Mouse (Mus musculus): ENCODE data around the gene Fras1. TPM values are rescaled to one million over a fixed set of nuclear protein-coding genes. Genes with fewer than 3 reads are reported as not detected.

Fras1 gene
- polyA plus RNA-seq, 1 experiment: 0.08 TPM

DNA sequence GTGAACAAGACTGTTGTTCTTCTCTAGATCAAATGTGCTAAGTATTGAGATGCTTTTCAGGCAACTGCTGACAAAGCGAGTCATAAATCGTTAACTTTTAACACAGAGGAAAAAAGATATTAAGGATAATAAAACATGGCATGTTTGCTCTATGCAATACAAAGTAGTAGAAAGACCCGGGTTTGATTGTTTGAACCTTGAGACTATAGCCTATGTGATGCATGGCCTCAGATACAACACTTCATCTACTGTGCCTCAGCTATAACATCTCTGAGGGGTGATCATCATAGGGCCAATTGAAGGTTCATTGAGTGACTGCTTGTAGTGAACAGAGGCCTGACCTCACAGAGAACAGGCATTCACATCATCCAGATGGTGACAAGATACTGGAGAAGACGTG is 17.3 kb downstream of the Fras1 start:
- Histone ChIP-seq H3K4me3 (replicated peaks) (no peak overlapping the region), H3K4me1 (ENCODE audit: control insufficient read depth) (no peaks in the 10 kb centered on the region), H3K36me3 (ENCODE audit: control insufficient read depth) (no peaks in the 10 kb centered on the region), H3K9me3 (ENCODE audit: control insufficient read depth, low read length) (peaks cover 10% of the 10 kb centered on the region; the same call in 1 of the 2 replicates), H3K27me3 (ENCODE audit: control insufficient read depth) (no peaks in the 10 kb centered on the region)
- TF ChIP-seq GATA1 (IDR thresholded peaks at IDR 0.05; ENCODE audit: low read length) (no peak), TAL1 (IDR thresholded peaks at IDR 0.05; ENCODE audit: low read length) (no peak)

DNA sequence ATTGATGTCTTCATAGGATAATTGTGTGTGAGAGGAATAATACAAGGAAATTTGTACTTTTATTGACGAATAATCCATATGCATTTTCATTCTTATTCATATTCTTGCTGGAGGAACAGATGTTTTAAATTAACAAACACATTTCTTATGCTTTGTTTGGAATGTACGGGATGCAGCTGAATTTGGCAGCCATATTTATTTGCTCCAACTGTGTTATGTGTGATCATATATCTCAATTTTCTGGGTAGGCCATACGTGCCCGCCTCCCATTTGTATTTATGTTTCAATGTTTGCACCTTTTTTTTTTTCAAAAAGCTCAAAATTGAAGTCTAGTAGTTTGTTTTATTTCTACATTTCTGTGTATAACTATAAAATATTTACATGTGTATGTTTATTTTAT is 21.2 kb downstream of the Fras1 start:
- Histone ChIP-seq H3K4me3 (replicated peaks) (no peak overlapping the region), H3K27me3 (ENCODE audit: control insufficient read depth) (no peaks in the 10 kb centered on the region), H3K4me1 (ENCODE audit: control insufficient read depth) (no peaks in the 10 kb centered on the region), H3K36me3 (ENCODE audit: control insufficient read depth) (no peaks in the 10 kb centered on the region), H3K9me3 (ENCODE audit: control insufficient read depth, low read length) (peaks cover 3% of the 10 kb centered on the region; the same call in 1 of the 2 replicates)
- TF ChIP-seq GATA1 (IDR thresholded peaks at IDR 0.05; ENCODE audit: low read length) (no peak), TAL1 (IDR thresholded peaks at IDR 0.05; ENCODE audit: low read length) (no peak)

DNA sequence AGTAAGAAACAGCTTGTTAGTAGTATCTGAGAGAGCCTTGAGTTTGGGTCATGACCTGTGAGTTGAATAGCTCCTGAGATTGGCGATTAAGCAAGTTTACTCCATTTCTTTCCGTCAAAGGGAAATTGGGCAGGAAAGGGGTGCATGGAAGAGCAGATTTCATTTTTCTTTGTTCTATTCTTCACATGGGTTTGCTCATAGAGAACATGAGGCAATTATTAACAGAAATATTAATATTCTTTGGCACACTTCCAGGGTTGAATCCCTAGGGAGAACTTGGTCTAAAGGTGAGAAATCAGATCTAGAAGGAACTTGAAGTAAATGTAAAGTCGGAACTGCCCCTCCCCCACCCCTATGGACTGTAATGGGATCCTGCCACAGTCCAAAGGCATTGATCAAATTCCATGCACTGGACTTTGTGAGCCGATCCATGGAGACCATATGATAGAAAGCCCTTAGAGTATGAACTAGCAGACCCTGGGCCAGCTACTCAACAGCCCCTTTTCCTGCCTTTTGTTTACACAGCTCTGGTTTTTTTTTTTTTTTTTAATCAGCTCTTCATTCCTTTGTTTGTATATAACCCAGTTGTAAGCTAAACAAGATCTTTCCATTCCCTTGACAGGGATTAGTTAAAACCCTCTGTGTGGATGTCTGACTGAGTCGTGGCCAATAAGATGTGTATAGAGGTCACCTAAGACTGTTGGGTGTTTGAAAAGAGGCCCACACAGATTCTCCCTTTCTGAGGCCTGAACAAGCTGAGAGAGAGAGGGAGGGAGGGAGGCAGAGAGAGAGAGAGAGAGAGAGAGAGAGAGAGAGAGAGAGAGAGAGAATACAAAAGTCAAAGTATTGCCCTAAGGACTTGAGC is 22.3 kb downstream of the Fras1 start:
- Histone ChIP-seq H3K27me3 (ENCODE audit: control insufficient read depth) (no peaks in the 10 kb centered on the region), H3K4me1 (ENCODE audit: control insufficient read depth) (no peaks in the 10 kb centered on the region), H3K4me3 (replicated peaks) (no peak overlapping the region), H3K9me3 (ENCODE audit: control insufficient read depth, low read length) (no peaks in the 10 kb centered on the region; the same call in 1 of the 2 replicates), H3K36me3 (ENCODE audit: control insufficient read depth) (no peaks in the 10 kb centered on the region)
- TF ChIP-seq TAL1 (IDR thresholded peaks at IDR 0.05; ENCODE audit: low read length): no peak
- TF ChIP-seq GATA1 (IDR thresholded peaks at IDR 0.05; ENCODE audit: low read length): no peak

DNA sequence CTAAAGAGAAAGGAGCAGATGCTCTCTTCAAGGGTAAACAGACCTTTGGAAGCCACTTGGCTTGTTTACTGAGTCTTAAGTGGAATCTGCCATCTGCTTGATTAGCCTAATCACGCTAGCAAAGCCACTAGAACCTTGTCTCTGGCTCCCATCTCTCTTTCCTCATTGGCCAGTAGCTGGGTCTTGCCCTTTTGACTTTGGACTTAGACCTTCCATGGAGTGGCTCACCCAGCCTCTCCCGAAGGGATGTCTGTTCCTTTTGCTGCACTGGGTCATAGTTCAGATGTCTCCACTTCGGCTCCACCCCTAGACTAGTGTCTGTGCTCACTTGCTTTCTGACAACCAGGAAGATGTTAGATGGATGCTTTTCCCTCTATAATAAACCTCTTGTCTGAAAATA is 28.8 kb downstream of the Fras1 start:
- Histone ChIP-seq H3K4me1 (ENCODE audit: control insufficient read depth) (no peaks in the 10 kb centered on the region), H3K27me3 (ENCODE audit: control insufficient read depth) (no peaks in the 10 kb centered on the region), H3K4me3 (replicated peaks) (no peak overlapping the region), H3K36me3 (ENCODE audit: control insufficient read depth) (no peaks in the 10 kb centered on the region), H3K9me3 (ENCODE audit: control insufficient read depth, low read length) (no peaks in the 10 kb centered on the region)
- TF ChIP-seq TAL1 (IDR thresholded peaks at IDR 0.05; ENCODE audit: low read length) (no peak), GATA1 (IDR thresholded peaks at IDR 0.05; ENCODE audit: low read length) (no peak)

DNA sequence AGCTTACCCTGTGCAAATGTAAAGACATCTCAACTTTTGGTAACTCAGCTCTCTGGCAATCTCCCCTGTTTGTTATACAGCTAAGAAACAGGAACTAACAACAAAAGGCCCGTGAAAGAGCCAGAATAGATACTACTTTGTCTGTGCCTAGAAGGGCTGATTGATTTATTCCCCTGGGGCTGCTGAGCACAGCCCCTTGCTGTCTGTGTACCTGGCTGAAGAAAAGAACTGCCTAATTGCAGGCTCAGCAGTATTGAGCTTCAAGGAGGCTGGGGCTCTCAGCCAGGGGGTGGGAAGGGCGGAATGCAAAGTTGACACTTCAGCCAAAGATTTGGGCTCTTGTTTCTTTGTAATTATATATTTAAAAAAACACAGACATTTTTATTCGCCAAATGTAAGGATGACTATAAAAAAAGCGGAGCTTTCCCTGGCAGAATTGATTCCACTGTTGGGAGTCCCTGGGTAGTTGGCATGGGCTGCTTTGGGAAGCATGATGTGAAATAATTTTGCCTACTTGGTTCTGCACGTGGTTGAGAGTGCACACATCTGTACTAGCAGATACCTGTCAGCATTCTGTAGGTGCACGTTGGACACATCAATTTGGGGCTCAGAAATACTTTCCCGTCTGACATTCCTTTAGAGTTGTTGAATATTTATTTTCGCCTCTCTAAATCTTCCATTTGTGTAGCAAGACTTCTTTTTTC is 31.5 kb downstream of the Fras1 start:
- Histone ChIP-seq H3K36me3 (ENCODE audit: control insufficient read depth) (no peaks in the 10 kb centered on the region), H3K9me3 (ENCODE audit: control insufficient read depth, low read length) (no peaks in the 10 kb centered on the region), H3K4me1 (ENCODE audit: control insufficient read depth) (no peaks in the 10 kb centered on the region), H3K27me3 (ENCODE audit: control insufficient read depth) (no peaks in the 10 kb centered on the region), H3K4me3 (replicated peaks) (no peak overlapping the region)
- TF ChIP-seq TAL1 (IDR thresholded peaks at IDR 0.05; ENCODE audit: low read length): no peak
- no peak for TF ChIP-seq GATA1 (IDR thresholded peaks at IDR 0.05; ENCODE audit: low read length)

DNA sequence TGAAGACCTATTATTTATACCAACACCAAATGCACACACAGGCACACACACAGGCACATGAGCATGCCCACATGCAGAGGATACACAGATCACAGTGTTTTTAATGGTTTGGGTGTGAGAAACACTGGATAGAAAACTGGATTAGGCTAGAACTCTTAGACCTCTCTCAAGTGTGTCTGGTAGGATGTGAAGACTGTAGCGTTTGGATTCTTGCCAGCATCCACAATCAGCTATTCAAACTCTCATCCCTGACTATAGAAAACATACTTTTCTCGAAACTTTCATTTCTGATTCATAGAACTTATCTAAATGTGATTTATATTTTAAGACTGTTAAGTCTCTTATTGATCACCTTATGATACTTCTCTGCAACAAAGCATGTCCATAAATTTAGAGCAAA is 34.5 kb downstream of the Fras1 start:
- H3K4me1 ChIP-seq (ENCODE audit: control insufficient read depth): no peaks in the 10 kb centered on the region
- no peak overlapping the region for H3K4me3 ChIP-seq (replicated peaks)
- no peak for TF ChIP-seq TAL1 (IDR thresholded peaks at IDR 0.05; ENCODE audit: low read length)
- no peaks in the 10 kb centered on the region for H3K36me3 ChIP-seq (ENCODE audit: control insufficient read depth)
- no peaks in the 10 kb centered on the region for H3K9me3 ChIP-seq (ENCODE audit: control insufficient read depth, low read length)
- no peaks in the 10 kb centered on the region for H3K27me3 ChIP-seq (ENCODE audit: control insufficient read depth)

DNA sequence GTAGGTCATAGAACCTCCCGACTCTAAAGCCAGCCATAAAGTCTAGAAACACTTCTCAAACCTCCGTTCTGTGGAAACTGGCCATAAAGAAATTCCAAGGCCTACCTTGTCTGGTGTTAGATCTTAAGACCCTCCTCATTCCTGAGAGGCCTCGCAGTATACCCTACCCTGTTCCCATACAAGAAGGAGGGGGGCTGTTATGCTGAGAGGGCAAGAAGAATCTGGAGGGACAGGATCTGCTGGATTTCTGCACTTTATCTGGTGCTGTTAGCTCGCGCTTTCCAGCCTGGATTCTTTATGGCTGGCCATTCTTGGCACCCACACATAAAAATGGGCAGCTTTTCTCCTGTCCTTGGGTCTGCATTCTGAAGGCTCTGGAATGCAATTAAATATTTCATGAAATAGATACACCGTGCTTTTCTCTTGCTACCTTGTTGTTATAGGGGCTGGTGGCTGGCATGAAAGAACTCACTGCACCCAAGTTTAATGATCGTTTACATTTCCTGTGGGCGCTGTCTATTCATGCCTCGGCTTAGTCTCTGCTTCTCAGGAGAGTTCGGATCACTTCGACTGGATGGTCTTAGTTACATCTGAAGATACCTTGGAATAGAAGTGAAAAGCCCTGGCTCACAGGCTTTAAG is 39.1 kb downstream of the Fras1 start:
- no peak overlapping the region for H3K4me3 ChIP-seq (replicated peaks)
- no peaks in the 10 kb centered on the region for H3K4me1 ChIP-seq (ENCODE audit: control insufficient read depth)
- no peak for TF ChIP-seq GATA1 (IDR thresholded peaks at IDR 0.05; ENCODE audit: low read length)
- TF ChIP-seq TAL1 (IDR thresholded peaks at IDR 0.05; ENCODE audit: low read length): no peak
- no peaks in the 10 kb centered on the region for H3K9me3 ChIP-seq (ENCODE audit: control insufficient read depth, low read length)
- no peaks in the 10 kb centered on the region for H3K36me3 ChIP-seq (ENCODE audit: control insufficient read depth)
- H3K27me3 ChIP-seq (ENCODE audit: control insufficient read depth): no peaks in the 10 kb centered on the region

DNA sequence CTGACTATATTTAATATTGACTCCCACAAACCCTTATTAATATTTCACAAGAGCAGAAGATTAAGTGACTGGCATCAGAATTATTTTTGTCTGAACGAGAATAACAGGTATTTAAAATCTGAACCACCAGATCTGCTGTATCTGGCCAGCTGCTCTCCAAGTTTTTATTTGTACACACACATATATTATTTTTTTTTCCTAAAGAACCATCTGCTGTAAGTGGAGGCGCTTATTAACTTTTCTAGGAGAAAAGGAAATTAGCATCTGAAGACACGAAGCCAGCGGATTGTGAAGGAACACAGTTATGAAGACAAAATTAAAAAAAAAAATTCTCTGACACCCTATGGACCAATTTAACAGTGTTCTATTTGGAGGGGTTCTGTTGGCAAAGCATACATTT is 43.4 kb downstream of the Fras1 start:
- Histone ChIP-seq H3K4me3 (replicated peaks) (no peak overlapping the region), H3K9me3 (ENCODE audit: control insufficient read depth, low read length) (no peaks in the 10 kb centered on the region), H3K27me3 (ENCODE audit: control insufficient read depth) (no peaks in the 10 kb centered on the region), H3K4me1 (ENCODE audit: control insufficient read depth) (no peaks in the 10 kb centered on the region), H3K36me3 (ENCODE audit: control insufficient read depth) (no peaks in the 10 kb centered on the region)
- TF ChIP-seq TAL1 (IDR thresholded peaks at IDR 0.05; ENCODE audit: low read length) (no peak), GATA1 (IDR thresholded peaks at IDR 0.05; ENCODE audit: low read length) (no peak)

DNA sequence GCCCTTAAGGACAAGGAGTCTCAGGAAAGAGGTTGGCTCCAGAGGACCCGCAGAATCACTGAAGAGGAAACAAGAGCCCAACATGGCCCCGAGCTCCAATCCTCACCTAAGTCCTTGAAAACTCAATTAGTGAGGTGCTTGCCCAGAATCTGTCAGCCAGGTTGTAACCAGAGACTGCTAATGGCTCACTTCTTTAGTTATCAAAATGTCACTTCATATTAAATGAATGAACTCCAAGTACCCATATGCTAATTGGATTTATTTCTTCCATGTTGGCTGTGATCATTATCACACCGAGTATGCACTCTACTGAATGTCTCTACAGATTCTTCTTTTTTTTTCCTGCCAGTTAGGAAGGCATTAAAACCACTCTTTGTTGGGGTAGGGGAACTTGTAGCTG is 47.8 kb downstream of the Fras1 start:
- Histone ChIP-seq H3K27me3 (ENCODE audit: control insufficient read depth) (no peaks in the 10 kb centered on the region), H3K36me3 (ENCODE audit: control insufficient read depth) (no peaks in the 10 kb centered on the region), H3K4me3 (replicated peaks) (no peak overlapping the region), H3K4me1 (ENCODE audit: control insufficient read depth) (no peaks in the 10 kb centered on the region), H3K9me3 (ENCODE audit: control insufficient read depth, low read length) (no peaks in the 10 kb centered on the region)
- TF ChIP-seq GATA1 (IDR thresholded peaks at IDR 0.05; ENCODE audit: low read length) (no peak), TAL1 (IDR thresholded peaks at IDR 0.05; ENCODE audit: low read length) (no peak)

Data from erythroblast, embryonic 14.5 days (primary cell).